Comparison of ENCODE assay signal across 14 mouse cellular contexts in genomic region chr1:189047918-189048317, GRCm38 (mm10).
"Had no signal": no experiment of that assay in that cellular context is flagged by ENCODE, and none has a peak within 500 bp of the region (broad histone marks: within the 10 kb centered on the region; RNA-seq: fewer than 3 reads in every experiment).

No protein-coding gene starts in this region.

- H3K9me3 ChIP-seq: limb, embryonic 10.5 days; liver, embryonic 15.5 days; midbrain, embryonic 15.5 days; neural tube, embryonic 12.5 days had no signal

- H3K27me3 ChIP-seq: liver, embryonic 15.5 days; megakaryocyte, embryonic 14.5 days; midbrain, embryonic 15.5 days; neural tube, embryonic 12.5 days had no signal

- H3K4me2 ChIP-seq: liver, embryonic 11.5 days; liver, embryonic 15.5 days; midbrain, embryonic 11.5 days; midbrain, embryonic 15.5 days; neural tube, embryonic 12.5 days had no signal

- H3K27ac ChIP-seq: limb, embryonic 10.5 days; liver, embryonic 15.5 days; macrophage; midbrain, embryonic 15.5 days; neural tube, embryonic 12.5 days had no signal

- H3K4me1 ChIP-seq: liver, embryonic 15.5 days; megakaryocyte, embryonic 14.5 days; midbrain, embryonic 15.5 days; neural tube, embryonic 12.5 days had no signal

- DNase-seq: kidney, postnatal 10 days; kidney, postnatal 4 days; lung, adult 2 months; lung, postnatal 14 days; spleen, adult 18-20 months; thymus, postnatal 36 days had no signal

- ATAC-seq: midbrain, embryonic 15.5 days had no signal

- H3K9ac ChIP-seq: liver, embryonic 15.5 days; midbrain, embryonic 15.5 days; neural tube, embryonic 12.5 days had no signal

- H3K36me3 ChIP-seq: limb, embryonic 10.5 days; liver, embryonic 15.5 days; midbrain, embryonic 15.5 days; neural tube, embryonic 12.5 days had no signal

- H3K4me3 ChIP-seq: limb, embryonic 10.5 days; liver, embryonic 15.5 days; megakaryocyte, embryonic 14.5 days; midbrain, embryonic 15.5 days; neural tube, embryonic 12.5 days had no signal
